Mouse (Mus musculus) bone marrow, adult 2 months (tissue): ENCODE measurements around the gene Krtap10-10. TPM values are rescaled to one million over a fixed set of nuclear protein-coding genes. Genes with fewer than 3 reads are reported as not detected.

Experiments
- H3K27ac ChIP-seq: fragments of 200-500 bp; 2 replicates; pipeline ENCODE4 v1.5.1; 2012; ENCODE audit warnings: low read depth, mild to moderate bottlenecking, control low read depth, inconsistent platforms, low read length; ENCODE audit not compliant: control insufficient read depth, poor library complexity, insufficient read depth
- H3K4me1 ChIP-seq: fragments of 200-500 bp; 2 replicates; pipeline ENCODE4 v1.6.1; 2011; ENCODE audit warnings: low read length; ENCODE audit not compliant: control insufficient read depth, insufficient read depth
- H3K4me3 ChIP-seq: fragments of 200-500 bp; replicated peaks from 2 replicates; pipeline ENCODE3; 2011; ENCODE audit warnings: mild to moderate bottlenecking, low read depth, low read length, control low read depth; ENCODE audit not compliant: control insufficient read depth
- CTCF ChIP-seq: fragments of 200-500 bp; IDR thresholded peaks from 2 replicates; pipeline ENCODE4 v1.5.1; 2011; ENCODE audit warnings: low read length, control low read depth; ENCODE audit not compliant: control insufficient read depth, insufficient read depth
- POLR2A ChIP-seq: fragments of 200-500 bp; IDR thresholded peaks from 2 replicates; pipeline ENCODE4 v1.6.1; 2011; ENCODE audit warnings: low read depth, mild to moderate bottlenecking, control low read depth, low read length, borderline replicate concordance; ENCODE audit not compliant: control insufficient read depth
- WGBS: fragments of 180-500 bp; shearing (Covaris S2); methylation state at CpG from one replicate; pipeline ENCODE4 v1.1.7; 2018; 5-methylcytosine and 5-hydroxymethylcytosine counted together
- polyA plus RNA-seq: library from polyadenylated mRNA; stranded (reverse); fragments of >200 nt; gene quantifications from 2 replicates; pipeline ENCODE4 v1.2.4, GENCODE M21; 2011; ENCODE audit warnings: low replicate concordance; ENCODE audit not compliant: missing spikeins, insufficient read depth, insufficient read length

Gene Krtap10-10
- polyA plus RNA-seq, 1 experiment = not detected

DNA sequence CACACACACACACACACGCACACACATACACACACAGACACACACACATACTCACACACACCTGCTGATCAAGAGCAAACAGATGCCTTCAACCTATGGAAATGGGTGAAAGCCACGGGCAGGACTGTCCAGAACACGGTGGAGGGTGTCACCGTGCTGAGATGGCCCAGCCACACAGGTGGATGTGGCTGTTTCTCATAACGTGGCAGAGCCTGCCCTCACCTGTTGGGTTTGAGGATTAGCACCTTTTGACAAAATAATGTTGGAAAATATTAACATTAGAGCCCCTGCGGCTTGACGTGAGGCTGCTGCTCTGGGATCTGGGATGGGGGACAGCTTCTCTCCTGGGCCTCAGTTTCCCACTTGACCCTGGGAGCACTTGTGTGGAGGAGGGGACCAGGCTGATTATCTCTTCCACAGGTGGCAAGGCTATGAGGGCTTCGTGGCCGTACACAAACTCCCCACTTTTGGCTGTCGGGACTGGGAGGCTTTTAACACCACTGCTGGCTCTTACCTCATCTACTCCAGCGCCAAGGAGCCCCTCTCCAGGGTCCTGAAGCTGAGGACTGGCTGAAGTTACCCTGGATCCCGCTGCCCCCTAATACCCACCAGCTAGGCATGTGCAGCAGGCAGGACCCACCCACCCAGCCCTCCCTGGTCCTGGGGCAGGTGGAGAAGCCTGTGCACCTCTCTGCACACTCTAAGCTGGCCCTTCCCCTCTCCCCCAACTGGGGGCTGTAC is 50.4 kb downstream of the Krtap10-10 start:
- TF ChIP-seq CTCF (no peak), POLR2A (no peak)
- H3K4me1 ChIP-seq = no peaks in the 10 kb centered on the region
- no peak overlapping the region for H3K27ac ChIP-seq
- 58% methylated on average over 12 of the region's 12 CpGs for WGBS
- no peak overlapping the region for H3K4me3 ChIP-seq

Other genes starting within 250 kb of the Krtap10-10 start
- 69.9 and 76.0 TPM in 2 replicates for gene Sumo3, start 229.8 kb upstream of the Krtap10-10 start, polyA plus RNA-seq
- not detected in 2 replicates for gene Gm49325, start 229.8 kb upstream of the Krtap10-10 start, polyA plus RNA-seq
- gene Ube2g2, start 213.7 kb upstream of the Krtap10-10 start, polyA plus RNA-seq = 21.5 and 35.5 TPM in 2 replicates
- gene Tspear, start 149.4 kb upstream of the Krtap10-10 start, polyA plus RNA-seq = not detected in 2 replicates
- gene Gm19402, start 145.2 kb upstream of the Krtap10-10 start, polyA plus RNA-seq = not detected in 2 replicates
- gene Gm9508, start 138.7 kb upstream of the Krtap10-10 start, polyA plus RNA-seq = not detected in 2 replicates
- gene Gm10272, start 129.3 kb upstream of the Krtap10-10 start, polyA plus RNA-seq = not detected in 2 replicates
- gene Gm10024, start 124.5 kb upstream of the Krtap10-10 start, polyA plus RNA-seq = not detected in 2 replicates
- not detected in 2 replicates for gene Gm10142, start 120.1 kb upstream of the Krtap10-10 start, polyA plus RNA-seq
- gene Krtap12-1, start 115.3 kb upstream of the Krtap10-10 start, polyA plus RNA-seq = not detected in 2 replicates
- gene Gm10100, start 109.5 kb upstream of the Krtap10-10 start, polyA plus RNA-seq = not detected in 2 replicates
- gene Gm18596, start 93.3 kb upstream of the Krtap10-10 start, polyA plus RNA-seq = not detected in 2 replicates
- not detected in 2 replicates for gene Gm9736, start 84.6 kb upstream of the Krtap10-10 start, polyA plus RNA-seq
- gene Gm3233, start 76.3 kb upstream of the Krtap10-10 start, polyA plus RNA-seq = not detected in 2 replicates
- gene Gm3238, start 64.6 kb upstream of the Krtap10-10 start, polyA plus RNA-seq = not detected in 2 replicates
- gene Gm7138, start 59.0 kb upstream of the Krtap10-10 start, polyA plus RNA-seq = not detected in 2 replicates
- gene Gm3250, start 53.4 kb upstream of the Krtap10-10 start, polyA plus RNA-seq = not detected in 2 replicates
- gene Gm7137, start 47.7 kb upstream of the Krtap10-10 start, polyA plus RNA-seq = not detected in 2 replicates
- gene Gm9639, start 40.9 kb upstream of the Krtap10-10 start, polyA plus RNA-seq = not detected in 2 replicates
- not detected in 2 replicates for gene Gm19668, start 36.8 kb upstream of the Krtap10-10 start, polyA plus RNA-seq
- gene Gm9507, start 24.1 kb upstream of the Krtap10-10 start, polyA plus RNA-seq = not detected in 2 replicates
- not detected in 2 replicates for gene Gm2696, start 21.3 kb upstream of the Krtap10-10 start, polyA plus RNA-seq
- not detected in 2 replicates for gene Krtap10-4, start 8.9 kb upstream of the Krtap10-10 start, polyA plus RNA-seq
- not detected in 2 replicates for gene Gm36176, start 10.9 kb downstream of the Krtap10-10 start, polyA plus RNA-seq
- gene Gm10318, start 16.9 kb downstream of the Krtap10-10 start, polyA plus RNA-seq = not detected in 2 replicates
- gene Gm3285, start 26.0 kb downstream of the Krtap10-10 start, polyA plus RNA-seq = not detected in 2 replicates
- 0.70 TPM in 1 of 2 replicates, not detected in the other for gene Lrrc3, start 66.6 kb downstream of the Krtap10-10 start, polyA plus RNA-seq
- 19.2 and 53.7 TPM in 2 replicates for gene Trpm2, start 134.6 kb downstream of the Krtap10-10 start, polyA plus RNA-seq
- gene 1810043G02Rik, start 142.6 kb downstream of the Krtap10-10 start, polyA plus RNA-seq = 4.4 and 5.8 TPM in 2 replicates
- gene Pfkl, start 174.1 kb downstream of the Krtap10-10 start, polyA plus RNA-seq = 8.0 and 13.3 TPM in 2 replicates
- 6.7 TPM in 1 of 2 replicates, not detected in the other for gene Dnmt3l, start 206.0 kb downstream of the Krtap10-10 start, polyA plus RNA-seq
- gene Aire, start 207.7 kb downstream of the Krtap10-10 start, polyA plus RNA-seq = not detected in 2 replicates
- gene Icosl, start 233.4 kb downstream of the Krtap10-10 start, polyA plus RNA-seq = 7.9 and 20.7 TPM in 2 replicates